Mouse (Mus musculus) lung, embryonic 16.5 days (tissue): ENCODE results near the gene Eif3i. TPM values are rescaled to one million over a fixed set of nuclear protein-coding genes. Genes with fewer than 3 reads are reported as not detected.
A peak's percentile ranks its signal among the peaks of the same experiment; 100 is the strongest.
"Not testable (repeated sequence)": the region's sequence is repeated elsewhere in the genome, so short reads cannot be mapped to it uniquely, and the experiment has no call there.

Source experiments
- ATAC-seq: fragments of 200-750 bp; cut with Nextera tagmentation; 2 replicates; pipeline ENCODE4 v1.8.0; 2017; ENCODE audit warnings: low read depth, mild to moderate bottlenecking, moderate library complexity
- H3K27ac ChIP-seq: fragments of 300-500 bp; sonication (generic); 2 replicates; pipeline ENCODE4 v1.5.1; 2014; ENCODE audit warnings: mild to moderate bottlenecking, control low read depth, low read length
- H3K27me3 ChIP-seq: fragments of 300-500 bp; sonication (generic); 2 replicates; pipeline ENCODE4 v1.6.1; 2014; ENCODE audit warnings: low read depth, low read length, mixed read lengths; ENCODE audit not compliant: control insufficient read depth, insufficient read depth
- H3K36me3 ChIP-seq: fragments of 300-500 bp; sonication (generic); 2 replicates; pipeline ENCODE4 v1.6.1; 2014; ENCODE audit warnings: low read length; ENCODE audit not compliant: control insufficient read depth, insufficient read depth
- H3K4me1 ChIP-seq: fragments of 300-500 bp; sonication (generic); replicated peaks from 2 replicates; pipeline ENCODE4 v1.6.1; 2014; ENCODE audit warnings: low read length, mixed read lengths; ENCODE audit not compliant: control insufficient read depth, insufficient read depth
- H3K4me2 ChIP-seq: fragments of 300-500 bp; sonication (generic); 2 replicates; pipeline ENCODE4 v1.6.1; 2014; ENCODE audit warnings: low read depth, low read length, control low read depth
- H3K4me3 ChIP-seq: fragments of 300-500 bp; sonication (generic); 2 replicates; pipeline ENCODE4 v1.5.1; 2014; ENCODE audit warnings: mild to moderate bottlenecking, low read length, control low read depth
- H3K9ac ChIP-seq: fragments of 300-500 bp; sonication (generic); 2 replicates; pipeline ENCODE4 v1.6.1; 2014; ENCODE audit warnings: low read length, control low read depth
- H3K9me3 ChIP-seq: fragments of 300-500 bp; sonication (generic); 2 replicates; pipeline ENCODE4 v1.6.1; 2016; ENCODE audit warnings: low read length; ENCODE audit not compliant: control insufficient read depth
- WGBS: fragments of 180-500 bp; shearing (Covaris S2); extraction: QIAGEN DNeasy Blood & Tissue Kit; methylation state at CpG from one replicate; pipeline ENCODE4 v1.1.7; 2014; 5-methylcytosine and 5-hydroxymethylcytosine counted together
- polyA plus RNA-seq: library from polyadenylated mRNA; unstranded; fragments of >200 nt; fragmentation: Nextera tagmentation; extraction: Ambion mirVana; gene quantifications from 2 replicates; pipeline ENCODE4 v1.2.1, GENCODE M21; 2015

The Eif3i gene
- polyA plus RNA-seq, 1 experiment from 2014 or later = 229 TPM

GRCm38 (mm10) chr4:129556532-129557223 is 43.8 kb downstream of the Eif3i start:
- H3K9ac ChIP-seq = peak overlapping the region; percentile 76
- 7% methylated on average over 30 of the region's 33 CpGs for WGBS
- ATAC-seq = peak; percentile 93
- peak overlapping the region; percentile 64 for H3K4me3 ChIP-seq
- peak overlapping the region; percentile 97 for H3K4me2 ChIP-seq
- no peaks in the 10 kb centered on the region for H3K9me3 ChIP-seq
- H3K4me1 ChIP-seq = peaks cover 14% of the 10 kb centered on the region
- H3K27me3 ChIP-seq = peaks cover 2% of the 10 kb centered on the region; the same call in 1 of the 2 replicates
- no peaks in the 10 kb centered on the region for H3K36me3 ChIP-seq
- H3K27ac ChIP-seq = peak overlapping the region; percentile 63

GRCm38 (mm10) chr4:129555862-129556531 is 44.5 kb downstream of the Eif3i start:
- peaks cover 2% of the 10 kb centered on the region; the same call in 1 of the 2 replicates for H3K27me3 ChIP-seq
- peaks cover 14% of the 10 kb centered on the region for H3K4me1 ChIP-seq
- WGBS = under 1% methylated on average over 24 of the region's 24 CpGs
- H3K27ac ChIP-seq = peak overlapping the region; percentile 63
- peak overlapping the region; percentile 64 for H3K4me3 ChIP-seq
- peak overlapping the region; percentile 97 for H3K4me2 ChIP-seq
- H3K36me3 ChIP-seq = no peaks in the 10 kb centered on the region
- peak; percentile 70 for ATAC-seq
- no peaks in the 10 kb centered on the region for H3K9me3 ChIP-seq
- peak overlapping the region; percentile 76 for H3K9ac ChIP-seq

GRCm38 (mm10) chr4:129555421-129555861 is 45.0 kb downstream of the Eif3i start:
- Histone ChIP-seq H3K9me3 (no peaks in the 10 kb centered on the region), H3K27me3 (peaks cover 2% of the 10 kb centered on the region; the same call in 1 of the 2 replicates), H3K4me1 (peaks cover 14% of the 10 kb centered on the region), H3K27ac (no peak overlapping the region), H3K9ac (peak overlapping the region; percentile 76), H3K4me2 (peak overlapping the region; percentile 97), H3K4me3 (peak overlapping the region; percentile 64), H3K36me3 (no peaks in the 10 kb centered on the region)
- ATAC-seq = peak; percentile 8; the same call in 1 of the 2 replicates
- 3% methylated on average over 16 of the region's 16 CpGs for WGBS

GRCm38 (mm10) chr4:129554512-129554911 is 45.9 kb downstream of the Eif3i start:
- H3K36me3 ChIP-seq, H3K9me3 ChIP-seq, H3K4me3 ChIP-seq, ATAC-seq, H3K4me2 ChIP-seq, H3K27me3 ChIP-seq, H3K27ac ChIP-seq, H3K9ac ChIP-seq: not testable (repeated sequence)
- WGBS = 80% methylated on average over 4 of the region's 6 CpGs
- H3K4me1 ChIP-seq = peaks cover 14% of the 10 kb centered on the region

- H3K4me1 ChIP-seq = peaks cover under 1% of the 10 kb centered on the region; the same call in 1 of the 2 replicates
- no peak overlapping the region for H3K4me2 ChIP-seq
- H3K4me3 ChIP-seq = no peak overlapping the region
- H3K27me3 ChIP-seq = 0 out of 2 replicates have a peak, but pooled peaks cover under 1% of the 10 kb centered on the region
- no peaks in the 10 kb centered on the region for H3K36me3 ChIP-seq
- no peak for ATAC-seq
- no peak overlapping the region for H3K27ac ChIP-seq
- no peaks in the 10 kb centered on the region for H3K9me3 ChIP-seq
- H3K9ac ChIP-seq = no peak overlapping the region
- 51% methylated on average over 1 of the region's 1 CpGs for WGBS
These were observed 50.2 kb downstream of the Eif3i start for GRCm38 (mm10) chr4:129550295-129550694.

GRCm38 (mm10) chr4:129549306-129549705 is 51.1 kb downstream of the Eif3i start:
- H3K27me3 ChIP-seq = no peaks in the 10 kb centered on the region
- no peaks in the 10 kb centered on the region for H3K4me1 ChIP-seq
- H3K9ac ChIP-seq = no peak overlapping the region
- no peak for ATAC-seq
- H3K4me2 ChIP-seq = no peak overlapping the region
- no peak overlapping the region for H3K4me3 ChIP-seq
- H3K27ac ChIP-seq = no peak overlapping the region
- no peaks in the 10 kb centered on the region for H3K36me3 ChIP-seq
- WGBS = 85% methylated on average over 2 of the region's 2 CpGs
- no peaks in the 10 kb centered on the region for H3K9me3 ChIP-seq

GRCm38 (mm10) chr4:129547631-129548030 is 52.8 kb downstream of the Eif3i start:
- not testable (repeated sequence) for H3K36me3 ChIP-seq, H3K9ac ChIP-seq, H3K27ac ChIP-seq, H3K4me1 ChIP-seq, ATAC-seq, H3K4me3 ChIP-seq, H3K27me3 ChIP-seq, H3K9me3 ChIP-seq, H3K4me2 ChIP-seq
- 86% methylated on average over 4 of the region's 4 CpGs for WGBS

- no peak overlapping the region for H3K4me3 ChIP-seq
- H3K27ac ChIP-seq = no peak overlapping the region
- H3K4me1 ChIP-seq = peaks cover 18% of the 10 kb centered on the region
- H3K9me3 ChIP-seq = no peaks in the 10 kb centered on the region
- H3K36me3 ChIP-seq = peaks cover 6% of the 10 kb centered on the region; the same call in 1 of the 2 replicates
- ATAC-seq = no peak
- WGBS = 83% methylated on average over 4 of the region's 4 CpGs
- H3K27me3 ChIP-seq = no peaks in the 10 kb centered on the region
- no peak overlapping the region for H3K4me2 ChIP-seq
- H3K9ac ChIP-seq = no peak overlapping the region
These were observed 56.3 kb downstream of the Eif3i start for GRCm38 (mm10) chr4:129544106-129544505.

- H3K4me2 ChIP-seq = peak within 1 kb of the TSS; percentile 88
- under 1% methylated on average over 46 of the region's 46 CpGs for WGBS
- ATAC-seq = peak; percentile 100
- H3K27me3 ChIP-seq = no peaks in the 10 kb centered on the region
- H3K9ac ChIP-seq = peak within 1 kb of the TSS; percentile 93
- peaks cover 18% of the 10 kb centered on the region for H3K4me1 ChIP-seq
- no peaks in the 10 kb centered on the region for H3K9me3 ChIP-seq
- H3K36me3 ChIP-seq = peaks cover 6% of the 10 kb centered on the region; the same call in 1 of the 2 replicates
- peak within 1 kb of the TSS; percentile 94 for H3K4me3 ChIP-seq
- H3K27ac ChIP-seq = peak within 1 kb of the TSS; percentile 77
These were observed 57.8 kb downstream of the Eif3i start, which contains the start of gene Hdac1 for GRCm38 (mm10) chr4:129542592-129543141. TSS of gene Hdac1 (minus strand) at chr4:129542713.
